Mouse (Mus musculus): ENCODE measurements around the gene 4930503B20Rik.

The 4930503B20Rik gene

GRCm38 (mm10) chr3:146596387-146596786 is 54.7 kb downstream of the 4930503B20Rik start:
- no peak for DNase-seq

GRCm38 (mm10) chr3:146595440-146595839 is 55.7 kb downstream of the 4930503B20Rik start:
- DNase-seq = no peak

Measured in layer of hippocampus, adult 9-11 months (tissue).